Mouse (Mus musculus) cortical plate, adult 2 months (tissue): ENCODE results near the gene Olfr287.

ENCODE experiments used
- CTCF ChIP-seq: fragments of 200-500 bp; IDR thresholded peaks from 2 replicates; pipeline ENCODE4 v1.5.1; 2011; ENCODE audit warnings: mild to moderate bottlenecking, control low read depth, low read length; ENCODE audit not compliant: insufficient read depth; ENCODE audit errors: extremely low read depth
- POLR2A ChIP-seq: fragments of 200-500 bp; IDR thresholded peaks from 2 replicates; pipeline ENCODE4 v1.6.1; 2011; ENCODE audit warnings: mild to moderate bottlenecking, low read length, control low read depth; ENCODE audit not compliant: insufficient read depth; ENCODE audit errors: extremely low read depth

DNA sequence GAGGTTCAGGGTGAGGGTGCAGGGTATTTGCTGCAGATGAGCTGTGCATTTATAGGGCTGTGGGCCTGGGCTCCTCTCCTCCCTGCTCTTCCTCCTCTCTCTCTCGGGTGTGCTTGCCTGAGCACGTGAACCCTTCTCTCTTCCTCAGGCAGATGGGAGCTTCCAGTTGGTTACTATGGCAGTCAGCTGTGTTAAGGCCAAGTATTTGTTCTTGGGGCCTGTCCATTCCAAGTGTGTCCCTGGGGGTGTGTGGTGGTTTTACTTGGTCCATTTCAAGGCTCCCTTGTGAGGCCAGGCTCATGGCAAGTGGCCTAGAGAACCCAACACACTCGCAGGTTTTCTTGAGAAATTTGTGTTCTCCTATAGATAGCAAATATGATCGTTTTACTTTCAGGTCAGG is at the start of gene Olfr287, which contains the start of gene Gm44579:
- TF ChIP-seq POLR2A, result no peak
- no peak for TF ChIP-seq CTCF
